Mouse (Mus musculus) lung, adult 18-20 months (tissue): Measurements from ENCODE around the gene Myh11.

Experiments
- DNase-seq, 2 experiments: peaks; one replicate each; pipeline ENCODE4 v3.0.0; 2022; ENCODE audit warnings: mixed read lengths in 2 of 2

Myh11 gene

DNA sequence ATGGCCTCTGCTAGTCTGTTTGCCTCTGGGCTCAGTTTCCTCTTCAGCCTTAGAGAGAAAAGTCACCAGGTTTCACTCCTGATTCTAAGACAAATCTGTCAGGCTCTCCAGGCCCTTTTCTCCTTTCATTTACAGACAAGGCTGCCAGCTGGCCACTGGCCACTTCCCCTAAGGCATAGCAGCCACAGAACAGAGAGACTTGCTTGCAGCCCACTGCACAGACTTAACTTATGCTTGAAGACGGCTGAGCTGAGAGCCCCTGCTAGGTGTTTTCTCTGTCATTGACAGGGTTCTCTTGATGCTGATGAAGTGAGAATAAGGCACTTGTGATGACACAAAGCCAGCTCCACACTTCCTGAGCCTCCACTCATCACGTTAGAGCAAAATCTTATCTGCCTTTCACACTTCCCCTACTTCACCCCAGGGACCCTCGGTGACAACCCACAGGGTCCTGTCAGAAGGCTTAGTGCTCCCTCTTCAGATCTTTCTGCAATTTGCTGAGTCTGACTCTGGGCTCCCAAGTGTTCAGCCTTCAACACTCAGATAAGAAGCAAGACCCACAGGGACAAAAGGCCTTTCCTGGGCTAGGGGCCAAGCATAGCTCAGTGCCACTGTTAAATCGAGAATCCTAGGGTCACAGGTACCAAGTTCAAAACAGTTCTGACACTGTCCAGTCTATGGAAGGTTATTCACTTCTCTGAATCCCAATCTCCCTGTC is 25.8 kb downstream of the Myh11 start:
- peak in 1 of 2 experiments; percentile 29 for DNase-seq

DNA sequence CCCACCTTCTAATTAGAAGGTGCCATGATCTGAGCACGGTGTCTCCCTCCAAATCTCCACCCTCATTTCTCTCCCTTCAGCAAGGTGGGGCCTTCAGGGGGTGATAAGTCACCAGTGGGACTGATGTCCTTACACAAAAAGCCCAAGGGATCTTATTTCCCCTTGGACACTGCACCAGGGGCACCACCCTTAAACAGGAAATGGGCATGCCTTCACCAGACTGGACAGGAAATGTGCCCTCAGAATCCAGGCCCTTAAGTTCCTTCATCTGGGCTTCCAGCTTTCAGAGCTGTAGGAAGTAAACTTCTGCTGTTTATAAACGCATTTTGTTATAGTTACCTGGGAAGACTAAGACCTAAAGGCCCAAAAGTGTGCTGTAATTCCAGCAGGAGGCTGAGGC is 26.7 kb downstream of the Myh11 start:
- peak in 1 of 2 experiments; percentile 56 for DNase-seq

DNA sequence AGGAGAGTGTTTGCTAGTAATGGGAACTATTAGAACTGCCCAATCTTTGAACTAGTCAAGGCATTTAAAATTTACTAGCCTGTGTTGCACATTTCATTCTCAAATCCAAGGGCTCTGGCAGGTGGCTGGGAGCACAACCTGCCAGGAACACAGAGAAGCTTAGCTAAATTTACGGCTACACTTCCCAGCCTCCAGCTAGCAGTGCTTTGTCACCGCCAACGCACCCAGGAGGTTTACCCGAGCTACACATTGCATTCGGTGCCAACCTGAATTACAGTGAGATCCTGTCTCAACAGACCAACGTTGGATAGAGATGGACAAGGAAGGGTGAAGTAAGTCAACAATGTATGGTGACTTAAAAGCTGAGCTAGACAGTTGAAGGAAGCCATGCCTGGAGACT is 27.9 kb downstream of the Myh11 start:
- no peak for DNase-seq

DNA sequence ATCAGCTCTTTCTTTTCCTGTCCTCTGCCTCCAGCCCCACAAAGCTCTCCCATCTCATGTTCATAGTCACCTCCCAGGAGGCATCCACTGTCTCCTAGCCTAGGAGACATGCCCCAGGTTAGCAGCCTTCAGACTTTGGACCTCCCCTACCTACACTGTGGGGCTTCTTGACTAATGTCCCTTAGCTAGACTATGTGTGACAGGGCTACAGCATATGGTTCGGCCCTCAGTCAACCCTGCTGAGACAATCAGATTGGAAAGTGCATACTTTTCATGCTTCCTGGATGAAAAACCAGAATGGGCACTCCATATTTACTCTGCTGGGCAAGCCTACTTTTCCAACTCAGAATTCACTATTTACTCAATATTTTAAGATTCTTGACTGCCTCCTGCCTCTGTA is 28.8 kb downstream of the Myh11 start:
- DNase-seq, result no peak

DNA sequence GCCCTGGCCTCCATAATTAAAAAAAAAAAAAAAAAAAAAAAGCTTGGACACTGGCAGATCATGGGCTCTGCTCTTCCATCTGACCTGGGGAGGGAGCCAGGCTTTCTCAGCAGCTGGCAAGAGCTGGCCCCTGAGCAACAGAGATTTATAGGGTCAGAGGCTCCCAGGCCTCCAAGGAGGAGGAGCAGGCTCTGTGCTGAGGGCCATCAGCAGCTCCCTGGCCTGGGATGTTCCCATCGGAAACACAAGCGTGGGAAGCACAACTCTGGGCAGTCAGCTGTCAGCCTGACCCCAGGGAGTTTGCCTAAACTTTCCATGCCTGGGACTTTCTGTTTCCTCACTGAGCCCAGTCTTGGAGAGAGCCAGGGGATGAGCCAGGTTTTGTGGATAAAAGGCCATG is 32.3 kb downstream of the Myh11 start:
- peak; percentile 27 to 36 for DNase-seq

DNA sequence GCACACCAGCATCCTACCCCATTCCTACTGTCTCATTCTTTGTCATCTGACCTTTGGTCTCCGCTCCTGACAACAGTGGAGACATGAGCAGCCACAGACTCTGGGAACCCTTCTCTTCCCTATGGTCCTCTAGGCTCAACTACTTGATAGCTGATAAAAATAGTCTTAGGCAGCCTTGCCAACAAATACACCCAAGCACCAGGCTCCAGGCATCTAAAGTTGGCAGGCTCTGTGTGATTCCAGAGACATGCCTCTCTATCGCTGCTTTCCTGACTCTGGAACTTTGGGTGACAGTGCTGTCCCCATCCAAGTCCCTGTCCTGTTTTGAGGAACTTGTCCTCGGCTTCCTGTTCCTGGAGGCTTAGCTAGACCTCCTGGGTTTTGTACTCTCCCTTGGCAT is 37.6 kb downstream of the Myh11 start:
- peak in 1 of 2 experiments; percentile 16 for DNase-seq

DNA sequence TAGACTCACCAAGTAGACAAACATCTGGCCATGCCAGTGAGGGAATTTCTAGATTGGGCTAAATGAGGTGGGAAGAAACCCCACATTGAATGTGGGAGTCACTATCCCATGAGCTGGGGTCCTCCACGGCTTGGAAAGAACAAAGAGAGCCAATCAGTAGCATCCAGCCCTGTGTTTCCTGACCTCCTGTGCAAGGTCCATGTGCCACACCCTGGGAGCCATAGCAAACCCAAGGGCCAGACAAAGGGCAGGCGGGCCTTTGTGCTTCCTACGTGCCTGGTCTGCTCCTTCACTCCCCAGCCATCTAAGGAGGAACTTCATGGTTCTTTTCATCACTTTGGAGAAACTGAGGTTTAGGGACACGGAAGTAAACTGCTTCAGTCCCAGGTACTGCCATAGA is 38.3 kb downstream of the Myh11 start:
- no peak for DNase-seq

DNA sequence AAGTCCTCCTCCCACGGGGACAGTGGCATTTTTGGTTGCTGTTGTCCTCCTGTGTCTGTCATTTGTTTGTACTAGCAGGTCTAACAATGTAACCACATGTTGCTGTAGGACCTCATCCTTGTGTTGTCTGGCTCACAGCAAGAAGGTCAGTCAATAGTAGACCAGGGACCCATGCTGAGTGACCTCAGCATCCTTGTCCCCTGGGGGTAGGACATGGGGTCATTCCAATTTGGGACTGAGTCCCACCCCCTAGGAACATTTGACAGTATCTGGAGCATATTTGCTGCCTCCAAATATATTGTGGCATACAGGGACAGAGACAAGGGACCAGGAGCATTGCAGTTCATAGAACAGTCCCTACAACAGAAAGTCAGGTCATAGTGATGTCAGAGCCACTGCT is 41.3 kb downstream of the Myh11 start:
- no peak for DNase-seq

DNA sequence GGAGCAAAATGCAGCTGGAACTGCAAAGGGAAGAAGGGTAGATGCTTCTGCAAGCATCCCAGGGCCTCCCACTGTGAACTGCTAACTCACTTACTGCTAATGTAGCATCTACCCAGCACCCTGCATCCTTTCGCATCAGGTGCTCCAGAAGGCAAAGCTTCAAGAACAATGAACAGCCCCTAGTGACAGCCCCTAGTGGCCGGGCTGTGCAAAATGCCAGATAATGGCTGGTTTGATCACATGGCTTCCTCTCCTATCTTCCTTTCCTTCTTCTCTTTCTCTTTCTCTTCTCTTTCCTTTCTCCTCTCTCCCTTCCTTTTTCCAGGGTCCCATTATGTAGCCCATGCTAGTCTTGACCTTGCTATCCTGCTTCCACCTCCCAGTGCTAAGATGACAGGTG is 48.6 kb downstream of the Myh11 start:
- DNase-seq, result no peak

DNA sequence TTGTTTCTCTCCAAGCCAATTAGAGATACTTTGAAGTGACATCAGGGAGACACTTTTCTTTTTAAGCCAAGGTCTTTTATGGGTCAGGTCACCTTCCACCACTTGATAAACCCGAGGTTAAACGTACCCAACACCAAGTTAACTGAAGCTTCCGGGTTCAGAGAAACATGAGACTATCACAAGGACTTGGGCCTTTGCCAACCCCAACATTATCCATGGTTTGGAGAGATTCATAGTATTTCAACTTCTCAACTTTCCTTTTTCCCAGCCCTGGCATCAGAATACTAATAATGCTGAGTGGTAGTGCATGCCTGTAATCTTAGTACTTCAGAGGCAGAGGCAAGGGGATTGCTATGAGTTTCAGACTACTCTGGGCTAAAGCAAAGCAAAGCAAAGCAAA is 49.1 kb downstream of the Myh11 start:
- DNase-seq, result no peak

DNA sequence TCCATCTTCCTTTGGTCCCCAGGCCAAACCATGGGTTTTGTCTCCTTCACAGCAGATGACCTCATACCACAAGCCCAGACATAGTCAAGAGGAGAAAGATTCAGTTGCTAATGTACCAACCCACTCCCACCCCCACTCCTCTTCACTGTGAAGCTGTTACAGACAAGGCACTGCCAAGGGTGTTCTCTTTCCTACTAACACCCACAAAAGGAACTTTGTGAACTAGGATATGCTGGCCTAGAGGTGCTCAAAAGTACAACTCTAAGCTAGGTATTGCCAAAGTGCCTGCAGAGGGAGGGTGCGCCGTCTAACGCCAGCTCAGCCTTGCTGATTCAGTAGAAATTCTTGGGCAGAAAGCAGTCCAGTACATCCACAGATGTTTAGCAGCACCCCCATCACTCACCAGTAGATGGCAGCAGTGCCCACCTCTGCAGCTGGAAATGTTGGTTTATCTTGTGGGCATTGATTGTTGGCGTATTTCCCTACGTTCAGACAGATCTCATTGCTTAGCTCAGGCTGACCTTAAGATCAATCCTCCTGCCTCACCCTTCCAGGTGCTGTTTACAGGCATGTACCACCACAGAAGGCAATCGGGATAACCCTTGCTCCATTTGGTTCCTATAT is 54.0 kb downstream of the Myh11 start:
- peak; percentile 68 to 76 for DNase-seq

DNA sequence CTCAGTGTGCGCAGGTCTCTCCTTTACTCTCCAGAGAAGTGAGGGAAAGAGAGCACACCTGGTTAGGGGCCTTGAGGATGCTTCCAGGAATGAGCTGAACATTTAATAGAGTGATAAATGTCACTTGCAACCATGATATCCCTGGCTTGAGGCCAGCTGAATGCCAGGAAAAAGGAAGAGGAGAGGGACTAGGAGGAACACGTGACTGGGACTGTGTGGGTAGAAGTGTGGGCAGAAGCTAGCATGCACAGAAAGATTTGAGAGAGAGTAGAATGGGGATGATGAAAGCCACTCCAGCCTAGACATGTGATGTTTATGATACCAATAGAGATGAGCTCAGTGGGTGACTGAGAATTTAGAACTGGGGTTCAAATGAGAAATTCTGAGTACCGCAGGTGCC is 76.0 kb downstream of the Myh11 start:
- DNase-seq, result no peak

DNA sequence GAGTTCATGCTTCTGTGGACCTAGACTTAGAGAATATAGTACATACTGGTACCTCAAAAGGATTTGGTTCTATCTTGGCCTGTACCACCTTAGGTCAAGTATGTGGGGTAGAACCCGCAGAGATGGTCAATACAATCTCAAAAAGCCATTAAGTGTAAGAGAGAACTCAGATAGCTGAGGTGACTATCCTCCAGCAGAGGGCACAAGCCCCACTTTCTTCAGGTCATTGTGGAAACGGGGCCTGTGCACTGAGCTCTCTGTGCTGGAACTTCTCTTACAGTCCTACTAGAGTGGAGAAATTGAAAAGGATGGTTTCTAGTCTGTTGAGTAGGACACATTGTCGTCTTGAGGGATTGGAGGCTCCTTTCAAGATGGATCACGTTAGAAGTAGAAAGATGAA is 92.4 kb downstream of the Myh11 start:
- DNase-seq, result no peak

DNA sequence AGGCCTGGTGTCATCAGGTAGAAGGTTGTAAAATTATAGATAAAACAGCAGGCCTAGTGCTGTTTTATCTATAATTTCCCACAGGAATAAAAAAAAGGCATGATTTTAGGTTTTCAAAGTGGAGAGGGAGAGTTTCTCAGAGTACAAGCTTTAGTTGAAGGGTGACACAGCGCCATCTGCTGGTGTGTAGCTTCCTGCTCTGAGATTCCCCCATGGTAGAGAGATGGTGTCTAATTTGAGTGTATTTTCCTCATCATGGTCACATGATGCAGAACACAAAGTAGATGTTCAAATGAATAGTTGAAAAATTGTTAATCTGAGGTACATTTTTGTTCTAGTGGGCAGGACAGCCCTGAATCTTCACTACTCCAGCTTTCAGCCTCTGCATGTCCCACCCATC is 95.7 kb downstream of the Myh11 start:
- DNase-seq, result peak; percentile 50 to 56

DNA sequence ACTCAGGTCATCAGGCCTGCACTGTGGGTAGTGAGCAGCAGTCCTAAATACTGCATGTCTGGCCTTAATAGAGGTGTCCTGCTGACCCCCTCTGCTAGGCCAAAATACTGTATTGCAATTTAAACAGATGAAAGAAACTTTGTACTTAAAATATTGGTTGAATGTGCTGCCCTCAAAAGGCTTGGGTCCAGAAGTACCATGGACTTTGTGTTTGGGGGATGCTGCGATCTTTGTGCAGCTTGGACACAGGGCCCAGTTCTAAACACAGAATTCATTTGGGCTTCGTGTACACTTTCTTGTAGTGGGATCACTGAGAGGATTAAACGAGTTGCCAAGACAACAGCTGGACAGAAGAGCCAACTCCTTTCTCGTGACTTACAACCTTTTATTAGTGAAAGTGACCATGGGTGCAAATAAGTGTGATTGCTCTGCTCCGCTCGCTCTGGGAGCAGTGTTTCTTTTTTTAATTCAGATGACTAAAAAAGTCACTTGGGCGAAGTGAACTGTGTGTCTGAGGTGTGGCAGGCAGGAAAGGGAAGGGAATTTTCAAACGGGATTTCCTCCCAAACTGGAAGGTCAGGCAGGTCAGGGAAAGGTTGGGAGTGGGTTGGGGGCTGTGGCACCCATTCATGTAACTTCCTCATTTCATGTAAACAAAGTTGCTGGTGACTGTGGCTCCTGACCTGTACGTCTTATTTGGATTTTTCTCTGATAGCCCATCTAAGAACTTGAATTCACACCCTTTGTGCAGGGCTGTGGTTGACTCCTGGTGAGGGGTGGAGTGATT is 96.8 kb downstream of the Myh11 start:
- peak; percentile 42 to 55 for DNase-seq

DNA sequence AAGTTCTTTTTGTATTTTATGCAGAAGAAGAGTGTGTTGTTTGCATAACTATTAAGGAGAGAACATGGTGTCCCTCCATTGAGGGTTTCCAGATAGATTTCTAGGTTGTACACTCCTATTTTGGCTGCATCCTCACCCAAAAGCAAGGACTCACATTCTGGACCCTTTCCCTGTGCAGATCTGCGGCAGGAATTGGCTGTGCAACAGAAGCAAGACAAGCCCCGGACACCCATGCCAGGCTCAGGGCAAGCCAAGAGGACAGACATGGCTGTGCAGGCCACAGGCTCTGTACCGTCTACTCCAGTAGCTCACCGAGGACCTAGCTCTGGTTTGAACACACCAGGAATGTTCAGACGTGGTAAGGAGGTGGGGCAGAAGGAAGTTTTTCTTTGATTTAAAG is 105.7 kb downstream of the Myh11 start:
- DNase-seq, result no peak

DNA sequence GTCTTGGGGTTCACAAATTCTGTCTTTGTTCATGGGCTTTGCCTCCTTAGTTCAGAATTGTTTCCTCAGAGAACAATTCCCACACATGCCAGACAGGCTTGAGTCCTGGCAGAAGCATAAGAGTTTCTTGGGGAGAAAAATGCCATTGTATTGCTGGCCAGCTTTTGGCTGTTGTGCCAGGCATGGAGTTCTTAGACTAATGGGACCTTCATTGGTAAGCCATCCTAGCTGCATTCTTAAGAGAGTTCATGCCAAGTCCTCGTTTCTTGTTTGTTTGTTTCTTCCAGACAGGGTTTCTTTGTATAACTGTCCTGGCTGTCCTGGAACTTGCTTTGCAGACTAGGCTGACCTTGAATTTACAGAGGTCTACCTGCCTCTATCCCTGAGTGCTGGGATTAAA is 107.3 kb downstream of the Myh11 start:
- no peak for DNase-seq

DNA sequence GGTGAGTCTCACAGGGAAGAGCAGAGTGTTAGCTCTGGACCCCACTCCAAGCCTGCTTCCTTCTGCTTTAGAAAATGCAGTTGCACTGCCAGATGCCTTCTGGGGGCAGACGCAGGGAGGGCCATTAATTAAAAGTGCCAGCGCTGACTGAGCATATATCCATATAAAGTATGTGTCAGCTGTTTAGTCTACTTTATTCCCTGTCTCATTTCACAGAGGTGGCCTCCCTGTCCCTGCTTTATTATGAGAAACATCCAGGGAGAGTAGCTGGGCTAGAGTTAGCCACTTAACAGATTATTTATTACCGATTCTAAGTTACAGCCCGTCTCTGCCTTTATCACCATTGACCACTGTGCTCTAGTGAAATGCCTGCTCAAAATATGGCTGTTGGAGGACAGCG is 108.8 kb downstream of the Myh11 start:
- no peak for DNase-seq

DNA sequence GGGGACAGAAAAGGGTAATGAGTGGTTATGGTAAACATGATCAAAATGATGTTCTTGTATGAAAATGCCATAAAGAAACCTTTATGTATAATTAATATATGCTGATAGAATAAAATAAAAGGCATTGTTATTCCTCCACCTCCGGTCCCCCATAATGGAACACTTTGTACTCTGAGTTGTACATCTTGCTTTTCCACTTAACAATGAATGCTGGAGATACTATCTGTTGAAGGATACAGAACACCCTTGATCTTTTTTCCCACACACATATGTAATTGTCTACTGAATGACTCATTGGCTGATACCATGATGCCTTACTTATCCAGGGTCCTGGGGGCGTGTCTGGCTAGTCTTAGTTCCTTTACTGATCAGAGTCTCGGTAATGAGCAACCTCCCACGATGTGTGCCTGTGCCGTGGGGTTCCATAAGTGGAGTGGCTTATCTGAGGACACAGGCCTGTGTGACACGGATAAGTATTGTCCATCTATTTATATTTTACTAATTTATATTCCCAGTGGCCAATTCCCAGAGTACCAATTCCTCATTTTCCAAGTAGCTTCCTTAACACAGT is 110.9 kb downstream of the Myh11 start:
- DNase-seq, result peak in 1 of 2 experiments; percentile 42

DNA sequence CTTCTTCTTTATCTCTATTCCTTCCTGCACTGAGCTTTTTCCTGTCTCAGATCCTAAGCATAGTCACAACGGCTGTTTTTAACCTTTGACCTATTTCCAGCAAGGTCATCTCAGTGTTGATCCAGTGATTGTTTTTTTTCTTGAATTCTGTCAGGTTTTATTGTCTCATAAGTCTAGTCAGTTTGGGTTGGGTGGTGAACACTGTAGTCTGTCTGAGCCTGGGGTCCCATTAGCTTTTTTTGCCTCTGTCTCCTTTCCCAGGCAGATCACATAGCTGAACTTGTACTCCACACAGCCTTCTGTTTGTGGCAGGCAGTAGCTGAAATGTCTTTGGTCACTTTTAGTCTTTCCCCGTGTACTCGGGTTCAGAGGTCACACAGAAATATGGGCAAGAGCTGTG is 113.1 kb downstream of the Myh11 start:
- DNase-seq, result no peak

DNA sequence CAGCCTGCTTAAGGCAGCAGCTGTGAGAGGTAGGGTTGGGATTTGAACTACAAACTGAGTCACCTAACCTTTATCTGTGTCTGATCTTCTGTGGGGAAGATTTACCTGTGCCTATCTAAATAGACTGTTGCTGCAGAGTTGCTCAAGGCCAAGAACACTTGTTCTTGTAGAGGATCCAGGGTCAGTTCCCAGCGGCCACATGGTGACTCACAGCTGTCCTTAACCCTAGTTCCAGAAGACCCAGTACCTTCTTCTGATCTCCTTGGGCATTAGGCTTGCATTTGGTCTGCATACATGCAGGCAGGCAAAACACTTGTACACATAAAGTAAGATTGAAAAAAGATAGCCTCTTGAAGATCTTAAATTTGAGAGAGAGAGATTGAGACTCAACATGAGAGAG is 121.5 kb downstream of the Myh11 start:
- no peak for DNase-seq

DNA sequence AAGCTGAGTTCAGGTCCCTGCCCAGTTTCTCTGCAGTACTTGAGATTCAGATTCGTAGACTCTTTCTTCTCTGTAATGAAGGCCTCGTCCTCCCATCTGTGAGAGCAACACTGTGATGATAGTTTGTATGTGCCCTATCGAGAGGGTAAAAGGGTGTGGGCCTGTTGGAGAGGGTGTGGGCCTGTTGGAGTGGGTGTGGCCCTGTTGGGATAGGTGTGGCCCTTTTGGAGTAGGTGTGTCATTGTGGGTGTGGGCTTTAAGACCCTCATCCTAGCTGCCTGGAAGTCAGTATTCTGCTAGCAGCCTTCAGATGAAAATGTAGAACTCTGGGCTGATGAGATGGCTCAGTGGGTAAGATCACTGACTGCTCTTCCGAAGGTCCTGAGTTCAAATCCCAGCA is 124.7 kb downstream of the Myh11 start:
- DNase-seq, result no peak

DNA sequence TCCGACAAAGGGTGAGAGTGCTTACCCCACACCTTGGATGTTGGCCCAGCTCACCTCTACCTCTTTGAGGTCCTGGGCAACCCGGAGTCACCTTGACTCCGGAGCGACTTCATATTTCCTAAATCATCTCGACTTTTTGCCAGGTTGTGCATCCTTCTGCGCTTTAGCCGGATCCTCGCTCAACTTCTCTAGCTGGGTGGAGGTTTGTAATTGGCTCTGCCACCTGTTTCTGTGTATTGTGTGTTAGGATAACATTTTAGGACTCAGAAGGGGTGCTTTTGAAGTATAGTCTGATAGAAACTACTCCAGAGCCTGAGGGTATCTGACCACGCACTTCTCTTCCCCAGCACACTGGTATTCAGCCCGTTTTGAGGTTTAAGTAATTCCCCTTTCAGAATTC is 127.4 kb downstream of the Myh11 start:
- DNase-seq, result no peak

DNA sequence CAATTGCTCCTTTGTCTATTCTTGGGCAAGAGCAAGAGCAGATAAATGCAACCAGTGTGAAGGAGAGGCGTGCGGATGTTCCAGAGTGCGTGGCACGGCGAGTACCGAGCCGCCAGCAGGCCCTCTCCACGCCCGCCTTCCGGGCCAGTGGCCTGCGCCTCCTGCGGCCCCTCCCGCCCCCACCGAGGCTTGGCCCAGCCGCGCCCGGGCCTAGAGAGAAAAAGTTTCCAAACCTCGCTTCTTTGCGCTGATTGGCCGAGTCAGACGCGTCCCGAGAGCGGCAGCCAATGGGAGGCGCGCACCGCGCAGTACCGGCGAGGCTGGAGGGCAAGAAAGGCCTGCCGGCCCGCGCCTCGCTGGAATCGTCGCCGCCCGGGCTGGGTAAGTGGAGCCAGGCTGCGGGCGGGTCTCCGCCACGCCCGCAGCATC is 128.2 kb downstream of the Myh11 start, which contains the start of the genes Nde1 and Marf1:
Gene Nde1 (plus strand): TSS at position 288 of the 429 bp plus-strand sequence.
Gene Marf1 (minus strand): TSS at position 364 of the 429 bp plus-strand sequence.
- DNase-seq, result peak; percentile 96
